Mouse (Mus musculus) stomach, embryonic 16.5 days (tissue): Measurements from ENCODE around the gene Ccr1l1. TPM values are rescaled to one million over a fixed set of nuclear protein-coding genes. Genes with fewer than 3 reads are reported as not detected.
"Not testable (repeated sequence)": the region's sequence is repeated elsewhere in the genome, so short reads cannot be mapped to it uniquely, and the experiment has no call there.

Experiments
- ATAC-seq: fragments of 200-750 bp; cut with Nextera tagmentation; 2 replicates; pipeline ENCODE4 v1.8.0; 2017; ENCODE audit warnings: moderate number of reproducible peaks, moderate TSS enrichment; ENCODE audit not compliant: insufficient read depth, low FRiP score
- H3K27ac ChIP-seq: fragments of 300-500 bp; sonication (generic); 2 replicates; pipeline ENCODE4 v1.5.1; 2014; ENCODE audit warnings: low read length
- H3K27me3 ChIP-seq: fragments of 300-500 bp; sonication (generic); 2 replicates; pipeline ENCODE4 v1.6.1; 2014; ENCODE audit warnings: low read length, control low read depth, mixed read lengths; ENCODE audit not compliant: control insufficient read depth, insufficient read depth
- H3K36me3 ChIP-seq: fragments of 300-500 bp; sonication (generic); 2 replicates; pipeline ENCODE4 v1.6.1; 2014; ENCODE audit warnings: low read length; ENCODE audit not compliant: control insufficient read depth, insufficient read depth
- H3K4me1 ChIP-seq: fragments of 300-500 bp; sonication (generic); 2 replicates; pipeline ENCODE4 v1.6.1; 2014; ENCODE audit warnings: low read length, control low read depth, mixed read lengths; ENCODE audit not compliant: control insufficient read depth, insufficient read depth
- H3K4me2 ChIP-seq: fragments of 300-500 bp; sonication (generic); 2 replicates; pipeline ENCODE4 v1.6.1; 2014; ENCODE audit warnings: low read depth, low read length, mixed read lengths
- H3K4me3 ChIP-seq: fragments of 300-500 bp; sonication (generic); replicated peaks from 2 replicates; pipeline ENCODE4 v1.5.1; 2014; ENCODE audit warnings: mild to moderate bottlenecking, low read length
- H3K9ac ChIP-seq: fragments of 300-500 bp; sonication (generic); 2 replicates; pipeline ENCODE4 v1.6.1; 2014; ENCODE audit warnings: low read length
- H3K9me3 ChIP-seq: fragments of 300-500 bp; sonication (generic); replicated peaks from 2 replicates; pipeline ENCODE4 v1.6.1; 2016; ENCODE audit warnings: low read length, control low read depth; ENCODE audit not compliant: control insufficient read depth
- WGBS: fragments of 180-500 bp; shearing (Covaris S2); extraction: QIAGEN DNeasy Blood & Tissue Kit; methylation state at CpG from one replicate; pipeline ENCODE4 v1.1.7; 2014; 5-methylcytosine and 5-hydroxymethylcytosine counted together
- polyA plus RNA-seq: library from polyadenylated mRNA; unstranded; fragments of >200 nt; fragmentation: Nextera tagmentation; extraction: Ambion mirVana; gene quantifications from 2 replicates; pipeline ENCODE4 v1.2.1, GENCODE M21; 2015

Gene Ccr1l1
- polyA plus RNA-seq, 1 experiment from 2014 or later, result not detected

DNA sequence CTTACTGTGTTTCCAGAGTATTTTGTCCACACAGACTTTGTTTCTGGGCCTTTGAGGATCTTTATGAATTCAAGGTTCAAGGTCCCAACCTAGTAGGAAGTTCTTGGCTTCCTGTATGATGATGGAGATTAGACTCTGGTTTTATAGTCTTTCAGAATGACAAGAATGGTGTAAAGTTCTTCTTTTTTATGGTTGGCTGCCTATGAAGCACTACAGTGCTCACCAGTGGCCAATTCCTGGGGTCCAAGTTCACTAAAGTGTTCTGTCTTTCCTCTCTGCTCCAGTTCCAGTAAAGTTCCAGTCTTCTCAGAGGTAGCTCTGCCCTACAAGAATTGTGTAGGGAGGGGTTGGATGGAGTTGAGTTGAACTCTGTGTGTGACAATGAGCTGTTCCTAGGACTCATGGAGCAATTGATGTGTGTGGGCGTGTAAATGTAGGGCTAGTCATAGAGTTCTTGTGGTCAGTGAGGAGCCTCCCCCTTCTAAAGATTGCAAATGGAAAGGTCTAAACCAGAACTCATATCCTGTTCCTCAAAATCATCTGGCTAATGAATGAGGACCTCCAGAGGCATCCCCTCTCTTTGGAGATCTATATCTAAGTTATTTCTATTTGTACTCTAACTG, 9.8 kb downstream of the Ccr1l1 start, which contains the start of gene Ccr1:
Ccr1 (minus strand) TSS at position 403 of the 623 bp plus-strand sequence.
- Histone ChIP-seq H3K9me3 (no peaks in the 10 kb centered on the region), H3K27me3 (no peaks in the 10 kb centered on the region), H3K27ac (no peak within 1 kb of the TSS), H3K9ac (no peak within 1 kb of the TSS), H3K4me1 (no peaks in the 10 kb centered on the region), H3K4me2 (no peak within 1 kb of the TSS), H3K4me3 (no peak within 1 kb of the TSS), H3K36me3 (no peaks in the 10 kb centered on the region)
- no peak for ATAC-seq
- 60% methylated on average over 1 of the region's 1 CpGs for WGBS

DNA sequence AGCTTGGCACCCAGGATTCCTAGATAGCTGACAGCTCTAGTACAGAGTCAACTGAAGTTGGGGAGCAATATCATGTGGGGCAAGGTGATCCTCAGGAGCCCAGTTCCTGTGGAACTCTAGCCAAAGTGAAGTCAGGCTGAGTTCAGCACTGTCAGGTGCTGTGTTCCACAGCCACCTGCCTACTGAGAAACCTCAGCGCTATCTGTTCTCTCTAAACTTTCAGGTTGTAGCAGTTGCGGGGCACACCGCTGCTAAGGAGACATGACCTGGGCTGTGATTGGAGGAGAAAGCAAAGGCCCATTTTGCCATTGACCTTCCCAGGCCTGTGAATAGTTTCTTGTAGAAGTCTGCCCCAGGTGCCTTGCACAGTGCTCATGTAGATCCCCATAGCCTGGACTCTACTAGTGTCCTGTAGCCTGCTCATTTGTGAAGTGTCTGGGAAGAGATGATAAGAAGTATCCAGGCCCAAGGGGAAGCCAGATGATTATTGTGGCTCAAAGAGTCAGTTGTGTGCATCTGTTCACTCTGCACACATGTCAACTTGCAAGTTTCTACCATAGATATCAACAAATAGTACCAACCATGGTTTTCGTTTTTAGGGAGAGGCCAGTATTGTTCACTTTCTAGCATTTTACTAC, 11.2 kb downstream of the Ccr1l1 start:
- 83% methylated on average over 1 of the region's 4 CpGs for WGBS
- ATAC-seq, H3K9me3 ChIP-seq, H3K4me1 ChIP-seq, H3K27ac ChIP-seq, H3K27me3 ChIP-seq, H3K4me3 ChIP-seq, H3K9ac ChIP-seq, H3K36me3 ChIP-seq, H3K4me2 ChIP-seq: not testable (repeated sequence)

DNA sequence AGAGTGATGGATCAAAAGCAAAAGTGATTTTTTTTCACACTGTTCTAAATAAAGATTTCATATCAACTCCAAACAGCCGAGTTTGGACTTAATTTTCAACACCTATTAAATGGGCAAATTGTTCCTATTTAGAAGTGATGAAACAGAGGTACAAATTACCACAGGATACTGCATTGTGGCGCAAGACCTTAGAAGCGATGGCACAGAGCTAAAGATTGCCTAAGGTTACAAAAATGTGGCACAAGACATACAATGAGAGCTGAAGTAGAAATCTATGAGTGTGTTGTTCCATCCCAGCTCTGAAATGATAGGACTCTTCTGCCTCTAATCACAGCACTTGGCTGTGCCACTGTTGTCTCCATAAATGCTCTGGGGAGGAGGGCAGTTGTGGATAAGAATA, 13.4 kb downstream of the Ccr1l1 start:
- no peaks in the 10 kb centered on the region for H3K9me3 ChIP-seq
- no peaks in the 10 kb centered on the region for H3K36me3 ChIP-seq
- no peaks in the 10 kb centered on the region for H3K27me3 ChIP-seq
- no peak overlapping the region for H3K4me3 ChIP-seq
- no peak overlapping the region for H3K27ac ChIP-seq
- H3K4me1 ChIP-seq, result no peaks in the 10 kb centered on the region
- H3K4me2 ChIP-seq, result no peak overlapping the region
- no peak for ATAC-seq
- WGBS, result 81% methylated on average over 3 of the region's 3 CpGs
- H3K9ac ChIP-seq, result no peak overlapping the region

DNA sequence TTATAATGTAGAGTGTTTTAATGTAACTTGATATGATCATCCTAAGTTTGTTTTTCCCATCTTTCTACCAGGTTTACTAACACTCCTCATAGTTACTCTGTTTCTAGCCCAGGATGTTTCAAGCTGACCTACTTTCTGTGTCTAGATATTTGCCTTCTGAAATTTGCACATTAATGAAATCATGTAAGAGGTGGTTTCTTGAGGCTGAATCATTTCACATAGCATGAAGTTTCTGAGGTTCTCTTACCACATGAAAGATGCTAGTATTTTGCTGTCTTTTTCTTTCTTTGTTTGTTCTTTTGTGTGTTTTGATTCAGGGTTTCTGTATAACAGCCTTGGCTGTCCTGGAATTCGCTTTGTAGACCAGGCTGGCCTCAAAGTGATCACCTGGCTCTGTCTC, 18.0 kb downstream of the Ccr1l1 start:
- 80% methylated on average over 1 of the region's 1 CpGs for WGBS
- Histone ChIP-seq H3K27ac (no peak overlapping the region), H3K9me3 (no peaks in the 10 kb centered on the region), H3K4me3 (no peak overlapping the region), H3K4me2 (no peak overlapping the region), H3K27me3 (no peaks in the 10 kb centered on the region), H3K4me1 (no peaks in the 10 kb centered on the region), H3K9ac (no peak overlapping the region), H3K36me3 (no peaks in the 10 kb centered on the region)
- no peak for ATAC-seq

DNA sequence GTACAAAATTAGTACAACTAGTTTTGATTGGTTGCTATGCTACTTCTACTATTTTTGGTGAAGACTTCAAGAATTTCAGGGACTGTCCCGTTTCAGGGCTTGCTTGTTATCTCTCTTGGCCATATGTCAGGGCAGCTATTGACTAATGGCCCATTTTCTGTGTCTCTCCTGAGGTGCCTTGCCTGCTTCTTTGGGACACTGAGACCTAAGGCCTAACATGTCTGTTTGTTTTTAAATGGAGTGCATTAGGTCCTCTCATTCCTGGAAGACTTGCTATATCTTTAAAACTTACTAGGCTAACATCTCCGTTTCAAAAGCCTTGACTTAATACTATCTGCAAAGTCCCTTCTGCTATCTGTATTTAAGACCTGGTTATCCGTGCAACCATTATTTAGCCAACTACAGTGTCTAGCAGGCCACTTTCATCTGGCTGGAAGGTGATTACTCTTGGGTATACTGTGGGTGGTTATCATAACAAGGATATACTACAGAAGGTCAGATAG, 20.2 kb downstream of the Ccr1l1 start:
- H3K27me3 ChIP-seq, result no peaks in the 10 kb centered on the region
- H3K4me3 ChIP-seq, result no peak overlapping the region
- H3K4me1 ChIP-seq, result no peaks in the 10 kb centered on the region
- no peak overlapping the region for H3K9ac ChIP-seq
- no peak overlapping the region for H3K27ac ChIP-seq
- H3K36me3 ChIP-seq, result no peaks in the 10 kb centered on the region
- no peak overlapping the region for H3K4me2 ChIP-seq
- WGBS, result 59% methylated on average over 3 of the region's 3 CpGs
- no peaks in the 10 kb centered on the region for H3K9me3 ChIP-seq
- no peak for ATAC-seq

DNA sequence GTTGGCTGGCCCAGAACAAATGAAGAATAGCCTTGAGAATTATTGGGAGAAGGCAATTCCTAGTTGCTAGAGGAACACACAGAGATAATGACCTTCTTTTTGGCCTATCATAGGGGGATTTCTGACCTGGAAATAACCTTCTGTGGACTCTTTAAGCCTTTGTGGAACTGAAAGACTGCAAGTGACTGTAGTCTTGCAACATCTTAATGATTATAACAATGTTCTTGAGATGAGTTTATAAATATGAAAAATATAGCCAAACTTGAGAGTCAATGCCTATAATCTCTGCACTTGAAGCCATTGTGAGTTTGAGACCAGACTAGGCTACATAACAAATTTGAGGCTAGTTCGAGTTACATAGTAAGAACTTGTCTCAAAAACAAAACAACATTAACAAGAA, 21.3 kb downstream of the Ccr1l1 start:
- no peaks in the 10 kb centered on the region for H3K9me3 ChIP-seq
- no peaks in the 10 kb centered on the region for H3K4me1 ChIP-seq
- no peak overlapping the region for H3K4me2 ChIP-seq
- no peaks in the 10 kb centered on the region for H3K36me3 ChIP-seq
- H3K9ac ChIP-seq, result no peak overlapping the region
- H3K4me3 ChIP-seq, result no peak overlapping the region
- 69% methylated on average over 1 of the region's 1 CpGs for WGBS
- ATAC-seq, result no peak
- no peaks in the 10 kb centered on the region for H3K27me3 ChIP-seq
- no peak overlapping the region for H3K27ac ChIP-seq

DNA sequence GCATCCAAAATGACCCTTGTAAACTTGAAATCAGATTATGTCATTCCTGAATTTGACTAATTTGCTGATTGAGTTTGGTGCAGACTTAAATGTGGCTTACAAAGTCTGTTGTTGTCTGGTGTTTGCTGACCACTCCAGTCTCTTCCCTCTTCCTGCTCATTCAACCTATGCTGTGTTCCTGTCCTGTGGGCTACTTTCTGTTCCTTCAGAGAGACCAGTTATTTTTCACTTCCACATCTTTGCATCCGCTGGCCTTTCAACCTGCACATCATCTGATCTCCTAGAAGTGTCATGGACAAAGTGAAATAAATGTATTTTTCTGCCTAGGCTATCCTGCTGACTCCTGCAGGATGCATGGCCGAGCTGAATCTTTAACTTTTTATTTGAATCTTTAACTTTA, 24.7 kb downstream of the Ccr1l1 start:
- H3K27me3 ChIP-seq, result no peaks in the 10 kb centered on the region
- no peaks in the 10 kb centered on the region for H3K9me3 ChIP-seq
- H3K27ac ChIP-seq, result no peak overlapping the region
- H3K36me3 ChIP-seq, result no peaks in the 10 kb centered on the region
- no peak overlapping the region for H3K4me3 ChIP-seq
- WGBS, result 59% methylated on average over 2 of the region's 2 CpGs
- H3K4me2 ChIP-seq, result no peak overlapping the region
- H3K9ac ChIP-seq, result no peak overlapping the region
- ATAC-seq, result no peak
- no peaks in the 10 kb centered on the region for H3K4me1 ChIP-seq

DNA sequence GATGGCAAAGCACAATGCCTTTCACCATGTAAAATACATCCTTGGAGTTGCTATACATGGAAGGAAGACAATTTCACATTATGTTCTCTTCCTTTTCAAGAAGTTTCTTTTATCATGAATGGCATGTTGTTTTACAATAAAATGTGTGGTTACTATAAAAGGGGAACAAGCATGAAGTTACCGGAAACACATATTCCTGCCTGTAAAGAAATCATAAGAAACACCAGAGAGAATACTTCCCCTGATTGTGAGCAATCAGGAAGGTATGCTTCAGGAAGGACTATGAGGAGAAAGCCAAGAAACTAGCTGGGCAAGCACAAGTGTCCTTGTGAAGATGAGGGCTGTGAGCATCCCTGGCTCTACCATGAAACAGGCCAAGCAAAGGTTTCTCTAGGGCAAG, 27.0 kb downstream of the Ccr1l1 start:
- Histone ChIP-seq H3K27ac (no peak overlapping the region), H3K36me3 (no peaks in the 10 kb centered on the region), H3K27me3 (no peaks in the 10 kb centered on the region), H3K9me3 (no peaks in the 10 kb centered on the region), H3K4me2 (no peak overlapping the region), H3K9ac (no peak overlapping the region), H3K4me3 (no peak overlapping the region), H3K4me1 (no peaks in the 10 kb centered on the region)
- ATAC-seq, result no peak
- WGBS, result 87% methylated on average over 1 of the region's 1 CpGs

DNA sequence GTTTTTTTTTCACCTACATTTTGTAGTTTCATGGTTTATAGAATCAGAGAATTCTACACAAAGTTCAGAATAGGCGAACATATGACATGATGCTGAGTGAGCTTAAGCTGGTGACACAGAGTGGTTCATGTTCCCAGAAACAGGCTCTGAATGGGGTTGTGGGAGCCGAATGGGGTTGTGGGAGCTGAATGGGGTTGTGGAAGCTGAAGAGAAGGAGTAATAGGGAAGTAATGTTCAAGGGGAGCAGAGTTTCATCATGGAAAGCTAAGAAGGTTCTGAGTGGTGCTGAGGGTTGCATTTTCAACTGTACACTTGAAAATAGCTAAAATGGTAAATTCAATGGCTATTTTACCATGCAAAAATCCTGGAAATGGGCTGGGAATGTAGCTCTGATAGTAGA, 28.8 kb downstream of the Ccr1l1 start:
- H3K36me3 ChIP-seq, result no peaks in the 10 kb centered on the region
- no peak overlapping the region for H3K9ac ChIP-seq
- WGBS, result 81% methylated on average over 2 of the region's 2 CpGs
- no peak overlapping the region for H3K4me3 ChIP-seq
- no peak for ATAC-seq
- H3K27ac ChIP-seq, result no peak overlapping the region
- H3K4me1 ChIP-seq, result no peaks in the 10 kb centered on the region
- no peaks in the 10 kb centered on the region for H3K9me3 ChIP-seq
- H3K27me3 ChIP-seq, result no peaks in the 10 kb centered on the region
- no peak overlapping the region for H3K4me2 ChIP-seq
